Mouse (Mus musculus) bone marrow, adult 2 months (tissue): ENCODE measurements around the gene Sart1. TPM values are rescaled to one million over a fixed set of nuclear protein-coding genes. Genes with fewer than 3 reads are reported as not detected.
A peak's percentile ranks its signal among the peaks of the same experiment; 100 is the strongest.

Experiments used
- H3K27ac ChIP-seq: fragments of 200-500 bp; 2 replicates; pipeline ENCODE4 v1.5.1; 2012; ENCODE audit warnings: low read depth, mild to moderate bottlenecking, control low read depth, inconsistent platforms, low read length; ENCODE audit not compliant: control insufficient read depth, poor library complexity, insufficient read depth
- H3K4me1 ChIP-seq: fragments of 200-500 bp; 2 replicates; pipeline ENCODE4 v1.6.1; 2011; ENCODE audit warnings: low read length; ENCODE audit not compliant: control insufficient read depth, insufficient read depth
- H3K4me3 ChIP-seq: fragments of 200-500 bp; replicated peaks from 2 replicates; pipeline ENCODE3; 2011; ENCODE audit warnings: mild to moderate bottlenecking, low read depth, low read length, control low read depth; ENCODE audit not compliant: control insufficient read depth
- CTCF ChIP-seq: fragments of 200-500 bp; IDR thresholded peaks from 2 replicates; pipeline ENCODE4 v1.5.1; 2011; ENCODE audit warnings: low read length, control low read depth; ENCODE audit not compliant: control insufficient read depth, insufficient read depth
- POLR2A ChIP-seq: fragments of 200-500 bp; IDR thresholded peaks from 2 replicates; pipeline ENCODE4 v1.6.1; 2011; ENCODE audit warnings: low read depth, mild to moderate bottlenecking, control low read depth, low read length, borderline replicate concordance; ENCODE audit not compliant: control insufficient read depth
- WGBS: fragments of 180-500 bp; shearing (Covaris S2); methylation state at CpG from one replicate; pipeline ENCODE4 v1.1.7; 2018; 5-methylcytosine and 5-hydroxymethylcytosine counted together
- polyA plus RNA-seq: library from polyadenylated mRNA; stranded (reverse); fragments of >200 nt; gene quantifications from 2 replicates; pipeline ENCODE4 v1.2.4, GENCODE M21; 2011; ENCODE audit warnings: low replicate concordance; ENCODE audit not compliant: missing spikeins, insufficient read depth, insufficient read length

Sart1 gene
- polyA plus RNA-seq, 1 experiment: 213 TPM

DNA sequence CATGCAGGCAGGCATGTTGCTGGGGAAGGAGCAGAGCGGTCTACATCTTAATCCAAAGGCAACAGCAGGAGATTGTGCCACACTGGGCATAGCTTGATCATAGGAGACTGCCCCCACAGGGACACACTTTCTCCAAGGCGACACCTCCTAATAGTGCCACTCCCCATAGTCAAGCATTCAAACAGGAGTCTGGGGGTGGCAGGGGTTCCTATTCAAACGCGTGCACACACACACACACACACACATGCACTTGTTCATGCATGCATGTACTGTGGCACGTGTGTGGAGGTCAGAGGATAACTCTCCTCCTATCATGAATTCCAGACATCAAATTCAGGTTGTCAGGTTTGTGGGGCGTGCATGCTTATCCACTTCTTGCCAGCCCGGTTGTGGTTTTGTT, 15.8 kb downstream of the Sart1 start:
- no peaks in the 10 kb centered on the region; the same call in 1 of the 2 replicates for H3K4me1 ChIP-seq
- WGBS: 88% methylated on average over 7 of the region's 7 CpGs
- no peak overlapping the region for H3K4me3 ChIP-seq
- H3K27ac ChIP-seq: no peak overlapping the region
- TF ChIP-seq CTCF (no peak), POLR2A (no peak)

DNA sequence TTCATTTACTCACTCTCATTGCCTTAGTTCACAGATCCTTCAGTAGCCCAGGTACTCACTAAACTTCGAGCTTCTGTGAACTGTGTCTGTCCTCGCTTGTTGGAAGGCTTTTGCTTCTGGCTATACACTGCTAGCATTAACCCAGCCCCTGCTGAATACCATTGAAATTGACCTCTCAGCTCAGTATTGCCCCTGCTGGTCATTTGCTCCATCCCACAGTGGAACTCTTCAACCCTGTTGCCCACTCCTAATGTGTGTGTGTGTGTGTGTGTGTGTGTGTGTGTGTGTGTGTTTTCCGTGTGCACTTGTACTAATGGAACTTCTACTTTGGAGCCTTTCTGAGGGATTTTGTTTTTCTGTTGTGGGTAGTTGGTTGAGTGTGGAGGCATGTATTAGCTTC, 17.6 kb downstream of the Sart1 start:
- 81% methylated on average over 3 of the region's 3 CpGs for WGBS
- H3K4me3 ChIP-seq: no peak overlapping the region
- H3K27ac ChIP-seq: no peak overlapping the region
- no peaks in the 10 kb centered on the region; the same call in 1 of the 2 replicates for H3K4me1 ChIP-seq
- no peak for TF ChIP-seq CTCF
- TF ChIP-seq POLR2A: no peak

DNA sequence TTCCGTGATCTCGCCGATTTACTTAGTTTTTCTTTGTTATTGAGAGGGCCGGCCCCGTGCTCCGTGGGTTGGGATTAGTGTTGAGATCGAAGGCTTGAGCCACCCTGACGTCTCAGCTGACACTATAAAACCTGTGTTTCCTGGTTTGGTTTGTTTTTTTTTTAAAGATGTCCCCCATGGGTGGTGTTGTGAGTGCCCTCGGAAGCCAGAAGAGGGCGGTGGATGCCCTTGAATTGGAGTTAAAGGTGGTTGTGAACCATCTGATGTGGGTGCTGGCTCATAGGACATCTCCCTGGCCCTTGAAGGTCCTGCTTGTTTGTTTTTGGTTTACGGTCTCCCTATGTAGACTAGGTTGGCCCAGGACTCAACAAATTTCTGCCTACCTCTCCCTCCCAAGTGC, 21.0 kb downstream of the Sart1 start:
- Histone ChIP-seq H3K4me3 (peak overlapping the region; percentile 100), H3K4me1 (peaks cover 2% of the 10 kb centered on the region), H3K27ac (peak overlapping the region; percentile 98)
- 8% methylated on average over 11 of the region's 11 CpGs for WGBS
- peak; percentile 44; the same call in 1 of the 2 replicates for TF ChIP-seq CTCF
- no peak for TF ChIP-seq POLR2A

DNA sequence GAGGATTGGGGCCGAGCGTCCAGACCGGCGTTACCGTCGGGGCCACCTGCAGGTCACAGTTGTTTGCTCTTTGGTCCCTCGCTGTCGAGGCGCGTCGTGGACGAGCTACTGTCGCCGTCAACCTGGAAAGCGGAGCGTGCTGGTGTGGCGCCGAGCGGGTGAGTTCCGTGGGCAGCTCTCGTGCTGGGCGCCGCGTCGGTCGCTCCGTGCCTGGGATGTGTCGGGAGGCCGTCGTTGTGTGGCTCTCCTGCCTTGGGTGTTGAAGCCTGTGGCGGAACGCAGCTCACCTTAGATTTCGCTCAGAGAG, 21.5 kb downstream of the Sart1 start, which contains the start of gene Banf1:
Banf1 (minus strand) TSS at position 116 of the 307 bp plus-strand sequence.
- Histone ChIP-seq H3K27ac (peak within 1 kb of the TSS; percentile 98), H3K4me3 (peak within 1 kb of the TSS; percentile 100), H3K4me1 (peaks cover 2% of the 10 kb centered on the region)
- WGBS: under 1% methylated on average over 33 of the region's 33 CpGs
- no peak for TF ChIP-seq POLR2A
- TF ChIP-seq CTCF: no peak

DNA sequence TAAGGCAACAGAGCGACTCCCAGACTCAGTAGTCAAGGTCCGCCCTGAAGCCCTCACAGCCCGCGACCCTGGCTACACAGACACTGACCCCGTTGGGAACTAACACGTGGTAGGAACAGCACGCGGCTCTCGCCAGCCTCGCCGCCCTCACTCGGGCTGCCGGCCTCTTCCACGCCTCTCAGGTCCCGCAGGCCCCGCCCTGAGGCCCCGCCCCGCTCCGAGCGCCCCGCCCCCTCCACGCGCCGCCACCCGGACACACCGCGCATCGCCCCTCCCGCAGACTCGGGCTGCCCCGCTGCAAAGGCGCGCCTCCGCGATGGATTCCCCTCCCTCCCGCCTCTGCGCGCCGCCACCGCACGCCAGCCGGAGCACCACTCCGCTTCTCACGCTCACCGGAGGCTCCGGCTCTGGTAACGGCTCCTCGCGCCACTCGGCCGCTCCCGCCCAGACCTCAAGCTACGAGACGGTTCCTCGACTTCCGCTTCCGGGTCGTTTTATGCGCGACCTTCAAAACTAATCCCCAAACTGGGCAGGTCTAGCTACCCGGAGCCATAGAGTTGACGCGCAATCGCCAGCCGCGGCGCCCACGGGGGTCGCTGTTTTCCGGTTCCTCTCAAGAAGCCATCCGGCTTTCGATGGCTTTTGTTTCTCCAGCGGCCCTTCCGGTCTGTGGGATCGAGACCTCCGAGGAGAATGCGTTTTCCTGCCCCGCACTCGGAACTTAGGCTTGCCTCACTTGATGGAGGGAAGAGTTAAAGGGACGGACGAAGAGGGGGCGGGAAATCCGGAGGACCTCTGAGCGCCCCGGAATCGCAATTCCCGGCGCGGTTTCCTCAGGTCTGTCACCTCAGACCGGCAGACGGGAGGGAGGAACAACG, 22.1 kb downstream of the Sart1 start, which contains the start of gene Eif1ad:
Eif1ad (plus strand) TSS at position 567 of the 878 bp plus-strand sequence.
- Histone ChIP-seq H3K27ac (peak within 1 kb of the TSS; percentile 98), H3K4me3 (peak within 1 kb of the TSS; percentile 100), H3K4me1 (peaks cover 2% of the 10 kb centered on the region)
- TF ChIP-seq CTCF (no peak), POLR2A (peak; percentile 46; the same call in 1 of the 2 replicates)
- under 1% methylated on average over 92 of the region's 92 CpGs for WGBS

DNA sequence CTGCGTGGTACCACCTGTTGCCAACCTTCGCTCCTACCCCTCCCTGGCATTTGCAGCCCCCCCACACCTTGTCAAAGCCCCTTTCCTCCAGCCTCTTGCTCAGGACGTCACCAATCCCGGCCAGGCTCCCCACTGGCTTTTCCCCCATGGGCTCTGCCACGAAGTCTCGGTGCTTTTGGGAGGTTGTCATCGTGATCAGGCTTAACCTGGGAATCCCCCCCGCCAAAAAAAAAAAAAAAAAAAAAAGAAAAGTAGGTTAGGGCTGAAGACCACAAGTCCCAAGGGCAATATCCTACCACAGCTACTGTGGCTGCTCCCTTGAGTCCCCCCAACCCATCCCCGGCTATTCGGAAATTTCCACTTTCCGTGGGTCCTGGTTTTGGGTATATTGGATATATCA, 22.8 kb downstream of the Sart1 start:
- TF ChIP-seq POLR2A: no peak
- no peak for TF ChIP-seq CTCF
- Histone ChIP-seq H3K27ac (no peak overlapping the region), H3K4me3 (peak overlapping the region; percentile 89), H3K4me1 (peaks cover 2% of the 10 kb centered on the region)
- 5% methylated on average over 11 of the region's 11 CpGs for WGBS

DNA sequence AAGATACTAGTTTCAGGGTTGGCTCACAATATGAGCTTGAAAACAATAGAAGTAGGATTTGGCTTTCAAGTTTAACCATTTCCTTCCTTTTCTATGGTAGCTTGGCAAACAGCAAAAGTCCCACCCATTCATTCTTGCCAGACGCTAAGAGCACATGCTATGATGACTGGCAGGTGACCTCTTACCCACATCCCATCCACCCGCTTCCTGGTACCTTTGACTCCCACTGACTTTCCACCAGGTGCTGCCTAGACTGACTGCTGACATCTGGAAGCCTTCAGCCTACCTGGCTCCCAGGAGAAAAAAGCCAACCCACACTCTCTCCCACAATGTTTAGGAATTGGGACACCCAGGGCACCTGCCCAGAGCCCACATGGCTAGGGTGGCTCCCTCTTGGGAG, 24.4 kb downstream of the Sart1 start:
- no peak overlapping the region for H3K27ac ChIP-seq
- no peak overlapping the region for H3K4me3 ChIP-seq
- H3K4me1 ChIP-seq: peaks cover 2% of the 10 kb centered on the region
- 42% methylated on average over 2 of the region's 2 CpGs for WGBS
- TF ChIP-seq POLR2A (no peak), CTCF (no peak)

DNA sequence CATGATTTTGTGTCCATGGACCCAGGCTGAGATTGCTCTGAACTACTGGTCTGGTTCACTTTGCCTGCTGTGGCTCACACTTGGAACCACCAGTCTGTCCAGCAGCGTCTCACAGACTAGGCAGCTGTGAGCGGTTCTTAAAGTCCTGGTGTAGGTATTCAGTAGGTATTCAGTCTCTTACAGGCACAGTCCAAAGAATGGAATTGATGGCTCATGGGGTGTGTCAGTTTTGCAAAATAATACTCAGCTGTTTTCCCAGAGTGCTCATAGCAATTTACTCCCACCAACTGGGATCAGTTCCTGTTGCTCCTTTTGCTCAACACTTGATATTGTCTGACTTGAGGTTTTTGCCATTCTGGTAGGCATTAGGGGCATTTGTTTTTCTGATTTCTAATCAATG, 26.3 kb downstream of the Sart1 start:
- H3K4me3 ChIP-seq: no peak overlapping the region
- TF ChIP-seq POLR2A (no peak), CTCF (no peak)
- peaks cover 2% of the 10 kb centered on the region; the same call in 1 of the 2 replicates for H3K4me1 ChIP-seq
- no peak overlapping the region for H3K27ac ChIP-seq
- WGBS: 86% methylated on average over 2 of the region's 2 CpGs

DNA sequence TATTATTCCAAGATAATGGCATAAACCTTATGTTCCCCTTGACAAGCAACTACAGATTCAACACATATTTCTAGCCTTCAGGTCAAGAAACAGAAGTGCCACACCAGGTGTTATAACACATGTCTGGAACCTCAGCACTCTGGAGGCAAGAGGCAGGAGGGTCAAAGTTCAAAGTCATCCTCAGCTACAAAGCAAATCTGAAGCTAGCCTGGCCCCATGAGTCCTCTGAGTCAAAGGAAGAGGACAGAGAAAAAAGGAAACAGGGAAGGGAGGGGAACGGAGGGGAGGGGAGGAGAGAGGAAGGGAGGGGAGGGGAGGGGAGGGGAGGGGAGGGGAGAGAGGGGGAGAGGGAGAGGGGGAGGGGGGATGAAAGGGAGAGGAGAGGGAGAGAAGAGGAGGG, 32.4 kb downstream of the Sart1 start:
- TF ChIP-seq POLR2A (no peak), CTCF (no peak)
- no CpG with 5 or more reads among the region's 1 CpGs for WGBS

More for the DNA sequence above, 32.4 kb downstream of the Sart1 start:
- Histone ChIP-seq H3K27ac (no peak overlapping the region), H3K4me1 (no peaks in the 10 kb centered on the region), H3K4me3 (no peak overlapping the region)
